Mouse (Mus musculus): ENCODE measurements around the gene Flii. TPM values are rescaled to one million over a fixed set of nuclear protein-coding genes. Genes with fewer than 3 reads are reported as not detected.
A peak's percentile ranks its signal among the peaks of the same experiment; 100 is the strongest.

Flii gene
- polyA plus RNA-seq, 1 experiment from 2014 or later, result 51.1 TPM

DNA sequence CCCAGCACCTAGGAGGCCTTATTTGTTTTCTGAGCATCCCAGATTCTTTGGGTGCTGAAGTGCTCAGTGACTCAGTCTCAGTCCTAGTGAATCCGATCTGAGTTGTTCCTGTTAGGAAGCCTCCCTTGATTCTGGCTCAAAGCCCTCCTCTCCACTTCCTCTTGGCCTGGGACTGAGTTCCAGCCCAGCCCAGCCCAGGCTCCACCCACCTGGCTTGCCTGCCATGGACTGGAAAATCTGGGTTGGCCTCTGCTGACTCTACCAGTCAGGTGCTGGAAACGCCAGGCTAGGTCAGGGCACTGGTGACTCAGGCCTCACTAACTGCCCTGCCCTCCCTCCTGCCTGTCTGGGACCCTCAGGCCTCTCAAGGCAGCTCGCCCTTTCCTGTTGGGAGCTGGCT lies 19.4 kb downstream of the Flii start:
- TF ChIP-seq CTCF (IDR thresholded peaks at IDR 0.05; ENCODE audit: low read depth) (0 out of 2 replicates have a peak, but pooled peaks have one; percentile 2), EP300 (optimal IDR thresholded peaks at IDR 0.05) (peak; percentile 31)
- Histone ChIP-seq H3K9ac (ENCODE audit: low read length) (no peak overlapping the region), H3K27ac (replicated peaks) (peak overlapping the region; percentile 76), H3K4me1 (replicated peaks; ENCODE audit: control insufficient read depth, insufficient read depth) (0 out of 2 replicates have a peak, but pooled peaks cover 3% of the 10 kb centered on the region), H3K27me3 (ENCODE audit: control insufficient read depth, insufficient read depth, low read length) (no peaks in the 10 kb centered on the region), H3K36me3 (ENCODE audit: control insufficient read depth, insufficient read depth, low read length) (peaks cover 52% of the 10 kb centered on the region), H3K9me3 (ENCODE audit: control insufficient read depth, low read length) (no peaks in the 10 kb centered on the region), H3K4me2 (replicated peaks; ENCODE audit: low read depth) (no peak overlapping the region), H3K4me3 (ENCODE audit: low read depth, low read length) (no peak overlapping the region)
- 44% methylated on average over 3 of the region's 3 CpGs for WGBS
- ATAC-seq (ENCODE audit: low FRiP score, low TSS enrichment), result peak; percentile 90
- DNase-seq (ENCODE audit: low spot score), result peak; percentile 93

DNA sequence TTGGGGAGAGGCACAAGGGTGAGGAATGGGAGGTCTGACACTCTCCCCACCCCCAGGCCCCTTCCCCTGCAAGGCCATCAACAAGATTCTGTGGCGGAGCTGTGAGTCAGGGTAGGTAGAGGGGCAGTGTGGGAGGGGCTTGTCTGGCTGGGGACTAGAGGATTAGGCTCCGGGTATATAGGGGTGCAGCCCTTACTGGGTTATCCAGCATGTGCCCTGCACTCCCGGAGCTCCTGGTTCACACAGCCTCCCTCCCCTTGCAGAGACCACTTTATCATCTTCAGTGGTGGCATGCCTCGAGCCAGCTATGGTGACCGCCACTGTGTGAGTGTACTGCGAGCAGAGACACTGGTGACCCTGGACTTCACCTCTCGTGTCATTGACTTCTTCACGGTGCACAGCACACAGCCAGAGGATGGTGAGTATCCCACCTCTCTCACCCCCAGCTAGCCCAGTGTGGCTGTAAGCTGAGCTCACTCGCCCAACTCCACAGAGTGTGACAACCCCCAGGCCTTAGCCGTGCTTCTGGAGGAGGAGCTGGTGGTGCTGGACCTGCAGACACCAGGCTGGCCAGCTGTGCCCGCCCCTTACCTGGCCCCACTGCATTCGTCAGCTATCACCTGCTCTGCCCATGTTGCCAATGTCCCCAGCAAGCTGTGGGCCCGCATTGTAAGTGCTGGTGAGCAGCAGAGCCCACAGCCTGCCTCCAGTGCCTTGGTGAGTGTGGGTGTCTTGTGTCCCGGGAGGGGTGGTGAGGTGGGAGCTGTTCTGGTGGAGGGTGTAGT lies 20.2 kb downstream of the Flii start:
- ATAC-seq (ENCODE audit: low FRiP score, low TSS enrichment), result no peak
- Histone ChIP-seq H3K36me3 (ENCODE audit: control insufficient read depth, insufficient read depth, low read length) (peaks cover 44% of the 10 kb centered on the region), H3K9me3 (ENCODE audit: control insufficient read depth, low read length) (no peaks in the 10 kb centered on the region)

GRCm38 (mm10) chr11:60706076-60706475 lies 21.0 kb downstream of the Flii start:
- no peak overlapping the region for H3K4me3 ChIP-seq (ENCODE audit: low read depth, low read length)
- H3K9me3 ChIP-seq (ENCODE audit: control insufficient read depth, low read length), result no peaks in the 10 kb centered on the region
- 92% methylated on average over 7 of the region's 7 CpGs for WGBS
- H3K36me3 ChIP-seq (ENCODE audit: control insufficient read depth, insufficient read depth, low read length), result peaks cover 36% of the 10 kb centered on the region
- no peaks in the 10 kb centered on the region for H3K27me3 ChIP-seq (ENCODE audit: control insufficient read depth, insufficient read depth, low read length)
- 0 out of 2 replicates have a peak, but pooled peaks cover 3% of the 10 kb centered on the region for H3K4me1 ChIP-seq (replicated peaks; ENCODE audit: control insufficient read depth, insufficient read depth)
- no peak overlapping the region for H3K4me2 ChIP-seq (replicated peaks; ENCODE audit: low read depth)
- no peak overlapping the region for H3K9ac ChIP-seq (ENCODE audit: low read length)
- TF ChIP-seq EP300 (optimal IDR thresholded peaks at IDR 0.05) (no peak), CTCF (IDR thresholded peaks at IDR 0.05; ENCODE audit: low read depth) (no peak)
- peak; percentile 11 for DNase-seq (ENCODE audit: low spot score)
- H3K27ac ChIP-seq (replicated peaks), result no peak overlapping the region
- ATAC-seq (ENCODE audit: low FRiP score, low TSS enrichment), result no peak

More for the DNA sequence above, 20.2 kb downstream of the Flii start:
- peak; percentile 13 for DNase-seq (ENCODE audit: low spot score)
- no peak overlapping the region for H3K4me2 ChIP-seq (replicated peaks; ENCODE audit: low read depth)
- WGBS, result 85% methylated on average over 14 of the region's 14 CpGs
- H3K27me3 ChIP-seq (ENCODE audit: control insufficient read depth, insufficient read depth, low read length), result no peaks in the 10 kb centered on the region
- H3K4me1 ChIP-seq (replicated peaks; ENCODE audit: control insufficient read depth, insufficient read depth), result 0 out of 2 replicates have a peak, but pooled peaks cover 3% of the 10 kb centered on the region
- no peak overlapping the region for H3K4me3 ChIP-seq (ENCODE audit: low read depth, low read length)
- H3K9ac ChIP-seq (ENCODE audit: low read length), result no peak overlapping the region; the same call in 1 of the 2 replicates
- peak overlapping the region; percentile 76; the same call in 1 of the 2 replicates for H3K27ac ChIP-seq (replicated peaks)
- TF ChIP-seq EP300 (optimal IDR thresholded peaks at IDR 0.05), result no peak
- TF ChIP-seq CTCF (IDR thresholded peaks at IDR 0.05; ENCODE audit: low read depth), result no peak

- 91% methylated on average over 3 of the region's 3 CpGs for WGBS
- DNase-seq (ENCODE audit: low spot score) (peak; percentile 11), ATAC-seq (ENCODE audit: low FRiP score, low TSS enrichment) (no peak)
- Histone ChIP-seq H3K9ac (ENCODE audit: low read length) (no peak overlapping the region), H3K4me1 (replicated peaks; ENCODE audit: control insufficient read depth, insufficient read depth) (peaks cover 7% of the 10 kb centered on the region; the same call in 1 of the 2 replicates), H3K4me3 (ENCODE audit: low read depth, low read length) (no peak overlapping the region), H3K4me2 (replicated peaks; ENCODE audit: low read depth) (no peak overlapping the region), H3K27ac (replicated peaks) (no peak overlapping the region), H3K9me3 (ENCODE audit: control insufficient read depth, low read length) (no peaks in the 10 kb centered on the region), H3K36me3 (ENCODE audit: control insufficient read depth, insufficient read depth, low read length) (peaks cover 32% of the 10 kb centered on the region), H3K27me3 (ENCODE audit: control insufficient read depth, insufficient read depth, low read length) (no peaks in the 10 kb centered on the region)
- TF ChIP-seq CTCF (IDR thresholded peaks at IDR 0.05; ENCODE audit: low read depth) (no peak), EP300 (optimal IDR thresholded peaks at IDR 0.05) (no peak)
These were observed 21.8 kb downstream of the Flii start for GRCm38 (mm10) chr11:60705255-60705654.

- 90% methylated on average over 19 of the region's 19 CpGs for WGBS
- H3K27me3 ChIP-seq (ENCODE audit: control insufficient read depth, insufficient read depth, low read length), result no peaks in the 10 kb centered on the region
- H3K9me3 ChIP-seq (ENCODE audit: control insufficient read depth, low read length), result no peaks in the 10 kb centered on the region
- H3K27ac ChIP-seq (replicated peaks), result no peak overlapping the region
- H3K9ac ChIP-seq (ENCODE audit: low read length), result peak overlapping the region; percentile 31; the same call in 1 of the 2 replicates
- no peak overlapping the region for H3K4me3 ChIP-seq (ENCODE audit: low read depth, low read length)
- H3K4me1 ChIP-seq (replicated peaks; ENCODE audit: control insufficient read depth, insufficient read depth), result peaks cover 7% of the 10 kb centered on the region; the same call in 1 of the 2 replicates
- H3K36me3 ChIP-seq (ENCODE audit: control insufficient read depth, insufficient read depth, low read length), result peaks cover 22% of the 10 kb centered on the region
- no peak for TF ChIP-seq CTCF (IDR thresholded peaks at IDR 0.05; ENCODE audit: low read depth)
- no peak for TF ChIP-seq EP300 (optimal IDR thresholded peaks at IDR 0.05)
- H3K4me2 ChIP-seq (replicated peaks; ENCODE audit: low read depth), result no peak overlapping the region
- DNase-seq (ENCODE audit: low spot score) (peak; percentile 13), ATAC-seq (ENCODE audit: low FRiP score, low TSS enrichment) (no peak)
These were observed 22.8 kb downstream of the Flii start for GRCm38 (mm10) chr11:60704023-60704880.
